Mouse (Mus musculus): ENCODE data around the gene 9030025P20Rik. TPM values are rescaled to one million over a fixed set of nuclear protein-coding genes. Genes with fewer than 3 reads are reported as not detected.
"Not testable (repeated sequence)": the region's sequence is repeated elsewhere in the genome, so short reads cannot be mapped to it uniquely, and the experiment has no call there.

The 9030025P20Rik gene
- polyA plus RNA-seq (2012): 3.3 TPM in 2 replicates

DNA sequence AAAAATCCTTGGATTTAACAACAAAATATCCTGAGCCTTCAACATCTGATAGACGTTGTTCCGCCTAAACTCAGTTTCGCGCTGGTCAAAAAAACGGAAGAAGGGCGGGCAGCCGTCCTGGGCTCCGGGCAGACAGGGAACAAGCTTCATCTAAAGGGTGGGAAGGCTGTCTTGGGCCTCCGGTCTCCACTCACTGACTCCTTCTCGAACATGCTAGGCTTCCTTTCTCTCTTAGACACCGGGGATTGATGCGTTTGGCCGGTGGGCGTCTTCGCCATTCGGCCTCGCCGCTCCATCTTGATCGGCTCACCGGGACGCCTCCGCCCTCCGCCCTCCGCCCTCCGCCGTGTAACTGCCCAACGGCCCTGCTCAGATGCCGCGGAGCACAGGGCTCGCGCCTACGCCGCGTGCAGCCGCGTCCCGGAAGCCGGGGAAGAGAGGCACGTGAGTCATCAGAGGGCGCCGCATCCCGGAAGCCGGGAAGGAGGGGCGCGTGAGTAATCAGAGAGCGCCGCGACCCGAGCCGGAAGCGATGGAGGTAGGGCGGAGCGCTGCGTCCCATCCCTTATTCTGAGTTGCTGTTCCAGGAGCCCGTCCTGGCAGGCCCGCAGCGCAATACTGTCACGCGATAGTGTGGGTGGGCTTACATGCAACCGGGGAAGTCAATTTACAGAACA, at the start of gene 9030025P20Rik, which contains the start of gene Gm3417:
9030025P20Rik (plus strand) TSS at position 107 of the 677 bp plus-strand sequence.
Gm3417 (minus strand) TSS at position 429 of the 677 bp plus-strand sequence.
- TF ChIP-seq GATA1 (IDR thresholded peaks at IDR 0.05; ENCODE audit: low read length): not testable (repeated sequence)

GRCm38 (mm10) chr17:14928631-14929030, 49.6 kb upstream of the 9030025P20Rik start:
- TF ChIP-seq GATA1 (IDR thresholded peaks at IDR 0.05; ENCODE audit: low read length): no peak

DNA sequence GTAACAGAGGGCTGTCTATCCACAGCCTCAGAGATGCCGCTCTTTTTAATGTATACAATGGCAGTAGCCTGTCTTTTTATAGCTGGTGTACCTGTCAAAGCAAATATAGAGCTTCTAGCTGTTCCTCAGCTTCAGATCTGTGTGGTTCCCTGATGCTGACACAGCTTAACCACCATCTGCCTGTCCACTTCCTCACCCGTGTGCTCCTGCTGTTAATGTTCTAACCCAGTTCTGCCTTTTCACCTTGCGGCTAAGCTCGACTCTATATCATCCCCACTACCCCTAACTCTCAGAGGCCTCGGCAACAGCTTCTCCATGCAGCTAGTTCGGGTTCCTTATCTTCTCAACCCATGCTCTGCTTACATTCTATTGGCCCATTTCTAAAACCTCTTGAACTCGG, 47.6 kb upstream of the 9030025P20Rik start:
- TF ChIP-seq GATA1 (IDR thresholded peaks at IDR 0.05; ENCODE audit: low read length): no peak

DNA sequence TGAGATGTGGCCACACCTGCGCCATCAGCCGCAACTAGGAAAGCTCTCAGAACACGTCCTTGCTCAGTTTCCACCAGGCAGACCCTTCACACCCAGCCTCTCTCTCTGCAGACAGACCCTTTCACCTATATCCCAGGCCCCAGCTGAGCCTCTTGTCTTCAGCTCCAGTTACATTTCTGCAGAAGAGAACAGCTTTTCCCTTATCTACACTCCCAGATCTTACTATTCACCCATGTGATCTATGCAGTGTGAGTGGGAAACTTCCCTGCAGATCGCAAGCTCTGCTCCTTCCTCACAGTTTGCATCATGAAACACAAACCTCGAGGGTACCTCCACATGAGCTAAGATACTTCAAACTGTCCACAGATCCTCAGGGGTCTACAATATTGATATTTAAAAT, 46.8 kb upstream of the 9030025P20Rik start:
- TF ChIP-seq GATA1 (IDR thresholded peaks at IDR 0.05; ENCODE audit: low read length): no peak

- TF ChIP-seq GATA1 (IDR thresholded peaks at IDR 0.05; ENCODE audit: low read length): no peak
These were observed 42.2 kb upstream of the 9030025P20Rik start for GRCm38 (mm10) chr17:14935841-14936605.

- no peak for TF ChIP-seq GATA1 (IDR thresholded peaks at IDR 0.05; ENCODE audit: low read length)
These were observed 35.1 kb upstream of the 9030025P20Rik start, which contains the start of the genes Wdr27 and 1600012H06Rik for GRCm38 (mm10) chr17:14943009-14943728. TSS of gene Wdr27 (minus strand) at chr17:14943158. TSS of gene 1600012H06Rik (plus strand) at chr17:14943184.

DNA sequence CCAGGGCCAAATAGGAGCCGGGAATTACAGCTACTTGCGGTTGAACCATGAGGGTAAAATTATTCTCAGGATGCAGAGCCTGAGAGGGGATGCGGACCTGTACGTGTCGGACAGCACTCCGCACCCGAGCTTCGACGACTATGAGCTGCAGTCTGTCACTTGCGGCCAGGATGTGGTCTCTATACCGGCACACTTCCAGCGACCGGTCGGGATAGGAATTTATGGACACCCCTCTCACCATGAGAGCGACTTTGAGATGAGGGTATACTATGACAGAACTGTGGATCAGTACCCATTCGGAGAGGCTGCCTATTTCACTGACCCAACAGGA, 34.6 kb upstream of the 9030025P20Rik start:
- TF ChIP-seq GATA1 (IDR thresholded peaks at IDR 0.05; ENCODE audit: low read length): no peak

- TF ChIP-seq GATA1 (IDR thresholded peaks at IDR 0.05; ENCODE audit: low read length): no peak
These were observed 33.7 kb upstream of the 9030025P20Rik start for GRCm38 (mm10) chr17:14944551-14944950.

GRCm38 (mm10) chr17:14949161-14949827, 29.0 kb upstream of the 9030025P20Rik start:
- TF ChIP-seq GATA1 (IDR thresholded peaks at IDR 0.05; ENCODE audit: low read length): no peak

DNA sequence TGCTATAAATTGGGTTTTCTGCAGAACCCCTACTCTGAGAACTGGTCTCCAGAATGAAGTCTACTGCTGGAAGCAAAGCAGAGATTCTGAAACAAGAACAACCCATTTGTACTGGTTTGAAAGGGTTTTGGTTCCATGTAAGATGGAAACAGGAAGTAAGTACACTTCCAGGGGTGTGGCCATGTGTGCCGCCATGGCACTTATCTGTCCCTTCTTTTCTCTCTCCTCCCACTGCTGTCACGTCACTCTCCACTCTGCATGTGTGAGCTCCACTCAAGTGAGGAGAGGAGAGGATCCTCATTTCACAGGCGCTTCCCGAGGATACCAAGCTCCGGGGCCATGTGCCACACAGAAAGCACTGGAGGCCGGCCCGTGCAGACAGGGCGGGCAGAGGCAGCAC, 24.8 kb upstream of the 9030025P20Rik start:
- TF ChIP-seq GATA1 (IDR thresholded peaks at IDR 0.05; ENCODE audit: low read length): no peak

DNA sequence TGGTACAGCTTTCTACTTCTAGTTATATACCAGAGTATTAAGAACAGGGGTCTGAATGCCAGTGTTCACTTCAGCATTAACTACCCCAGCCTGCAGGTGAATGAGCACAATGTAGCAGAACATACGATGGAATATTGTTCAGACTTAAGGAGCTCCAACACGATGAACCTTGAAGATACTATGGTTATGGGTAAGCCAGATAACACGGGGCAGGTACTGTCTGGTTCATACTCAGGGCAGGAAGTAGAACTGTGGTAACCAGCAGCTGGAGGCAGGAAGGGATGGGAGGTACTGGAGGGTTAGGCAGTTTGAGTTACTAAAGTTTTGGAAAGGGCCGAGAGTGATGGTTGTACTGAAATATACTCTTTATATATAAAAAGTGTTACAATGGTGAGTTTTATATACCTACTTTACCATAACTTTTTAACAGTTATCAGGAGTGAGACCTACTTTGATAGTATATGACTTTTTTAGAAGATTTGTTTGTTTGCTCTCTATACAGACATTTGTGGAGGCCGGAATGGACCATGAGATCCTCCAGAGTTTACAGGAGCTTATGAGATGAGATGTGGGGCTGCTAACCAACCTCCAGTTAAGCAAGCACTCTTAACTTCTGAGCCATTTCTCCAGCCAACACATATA, 19.5 kb upstream of the 9030025P20Rik start:
- TF ChIP-seq GATA1 (IDR thresholded peaks at IDR 0.05; ENCODE audit: low read length): no peak

DNA sequence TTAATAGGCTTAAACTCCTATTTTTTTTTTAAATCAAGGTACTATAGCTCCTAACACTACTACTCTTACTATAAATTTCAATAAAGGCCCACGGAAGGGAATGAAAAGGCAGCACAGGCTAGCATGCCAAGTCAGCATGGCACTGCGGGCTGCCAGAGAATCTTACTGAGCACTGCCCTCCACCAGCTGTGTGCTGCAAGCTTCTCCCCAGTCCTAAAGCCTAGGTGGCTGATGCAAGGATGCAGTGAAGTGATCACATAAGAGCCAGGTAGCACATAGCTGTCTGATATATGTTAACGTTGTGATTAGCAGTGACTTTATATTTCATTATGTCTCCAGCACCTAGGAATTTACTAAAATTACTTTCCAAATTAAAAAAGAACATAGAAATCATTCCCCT, 18.3 kb upstream of the 9030025P20Rik start:
- no peak for TF ChIP-seq GATA1 (IDR thresholded peaks at IDR 0.05; ENCODE audit: low read length)

GRCm38 (mm10) chr17:14960520-14960919, 17.7 kb upstream of the 9030025P20Rik start:
- no peak for TF ChIP-seq GATA1 (IDR thresholded peaks at IDR 0.05; ENCODE audit: low read length)

DNA sequence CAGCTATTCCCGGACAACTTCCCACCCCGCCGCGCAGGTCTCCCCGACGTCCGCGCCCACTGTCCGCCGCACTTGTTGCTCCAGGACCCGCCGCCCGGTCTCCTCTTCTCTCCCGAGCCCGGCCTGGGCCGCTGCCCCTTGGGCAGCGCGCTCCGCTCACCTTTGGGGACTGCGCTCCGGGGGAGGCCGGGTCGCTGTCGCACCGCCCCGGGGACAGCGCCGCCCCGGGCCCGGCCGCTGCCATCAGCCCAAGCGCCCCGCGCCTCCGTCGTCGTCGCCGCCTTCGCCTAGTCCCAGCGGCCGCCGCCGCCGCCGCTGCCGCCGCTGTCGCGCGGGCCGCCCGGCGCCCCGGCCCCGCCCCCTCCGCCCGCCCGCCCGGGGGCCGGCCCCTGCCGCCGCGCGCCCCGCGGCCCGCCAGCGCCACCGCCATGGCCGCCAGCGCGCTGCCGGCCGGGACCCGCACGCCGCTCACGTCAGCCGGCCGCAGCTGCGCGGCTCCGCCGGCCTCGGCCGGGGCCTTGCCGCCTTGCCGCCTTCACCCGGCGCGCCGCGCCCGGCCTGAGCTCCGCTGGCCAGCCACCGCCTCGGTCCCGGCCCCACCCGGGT, 17.2 kb upstream of the 9030025P20Rik start, which contains the start of gene Phf10:
Phf10 (minus strand) TSS at position 323 of the 606 bp plus-strand sequence.
- not testable (repeated sequence) for TF ChIP-seq GATA1 (IDR thresholded peaks at IDR 0.05; ENCODE audit: low read length)
